Mouse (Mus musculus): ENCODE measurements around the gene Ttc7b. TPM values are rescaled to one million over a fixed set of nuclear protein-coding genes. Genes with fewer than 3 reads are reported as not detected.

Ttc7b gene
- polyA plus RNA-seq, 1 experiment from 2014 or later, result 3.5 TPM

- ATAC-seq (ENCODE audit: insufficient read depth, low FRiP score), result no peak
- H3K27me3 ChIP-seq (ENCODE audit: control insufficient read depth, insufficient read depth, low read length), result no peaks in the 10 kb centered on the region
- WGBS, result 85% methylated on average over 4 of the region's 4 CpGs
Measured at GRCm38 (mm10) chr12:100319746-100320145, 200.9 kb downstream of the Ttc7b start.

GRCm38 (mm10) chr12:100317936-100318335, 202.7 kb downstream of the Ttc7b start:
- Histone ChIP-seq H3K27ac (ENCODE audit: low read length) (no peak overlapping the region), H3K4me1 (ENCODE audit: control insufficient read depth, insufficient read depth, low read length) (0 out of 2 replicates have a peak, but pooled peaks cover 3% of the 10 kb centered on the region), H3K4me3 (replicated peaks; ENCODE audit: low read length) (no peak overlapping the region), H3K4me2 (ENCODE audit: low read depth, low read length) (no peak overlapping the region), H3K9ac (ENCODE audit: low read length) (no peak overlapping the region), H3K9me3 (replicated peaks; ENCODE audit: control insufficient read depth, low read length) (no peaks in the 10 kb centered on the region), H3K27me3 (ENCODE audit: control insufficient read depth, insufficient read depth, low read length) (no peaks in the 10 kb centered on the region), H3K36me3 (ENCODE audit: control insufficient read depth, insufficient read depth, low read length) (no peaks in the 10 kb centered on the region)
- ATAC-seq (ENCODE audit: insufficient read depth, low FRiP score), result no peak
- WGBS, result 69% methylated on average over 3 of the region's 3 CpGs

More at GRCm38 (mm10) chr12:100319746-100320145, 200.9 kb downstream of the Ttc7b start:
- H3K4me1 ChIP-seq (ENCODE audit: control insufficient read depth, insufficient read depth, low read length), result 0 out of 2 replicates have a peak, but pooled peaks cover 3% of the 10 kb centered on the region
- no peaks in the 10 kb centered on the region for H3K9me3 ChIP-seq (replicated peaks; ENCODE audit: control insufficient read depth, low read length)
- H3K36me3 ChIP-seq (ENCODE audit: control insufficient read depth, insufficient read depth, low read length), result no peaks in the 10 kb centered on the region
- no peak overlapping the region for H3K4me3 ChIP-seq (replicated peaks; ENCODE audit: low read length)
- no peak overlapping the region for H3K4me2 ChIP-seq (ENCODE audit: low read depth, low read length)
- H3K27ac ChIP-seq (ENCODE audit: low read length), result no peak overlapping the region
- H3K9ac ChIP-seq (ENCODE audit: low read length), result no peak overlapping the region

- no peaks in the 10 kb centered on the region for H3K9me3 ChIP-seq (replicated peaks; ENCODE audit: control insufficient read depth, low read length)
- no peak for ATAC-seq (ENCODE audit: insufficient read depth, low FRiP score)
- WGBS, result 80% methylated on average over 9 of the region's 9 CpGs
- H3K36me3 ChIP-seq (ENCODE audit: control insufficient read depth, insufficient read depth, low read length), result no peaks in the 10 kb centered on the region
- H3K4me2 ChIP-seq (ENCODE audit: low read depth, low read length), result no peak overlapping the region
- no peaks in the 10 kb centered on the region for H3K27me3 ChIP-seq (ENCODE audit: control insufficient read depth, insufficient read depth, low read length)
- no peak overlapping the region for H3K27ac ChIP-seq (ENCODE audit: low read length)
- H3K4me1 ChIP-seq (ENCODE audit: control insufficient read depth, insufficient read depth, low read length), result 0 out of 2 replicates have a peak, but pooled peaks cover 3% of the 10 kb centered on the region
- H3K9ac ChIP-seq (ENCODE audit: low read length), result no peak overlapping the region
- no peak overlapping the region for H3K4me3 ChIP-seq (replicated peaks; ENCODE audit: low read length)
Measured at GRCm38 (mm10) chr12:100316094-100316493, 204.5 kb downstream of the Ttc7b start.

- H3K27ac ChIP-seq (ENCODE audit: low read length), result no peak overlapping the region
- H3K27me3 ChIP-seq (ENCODE audit: control insufficient read depth, insufficient read depth, low read length), result no peaks in the 10 kb centered on the region
- no peak overlapping the region for H3K4me2 ChIP-seq (ENCODE audit: low read depth, low read length)
- H3K4me3 ChIP-seq (replicated peaks; ENCODE audit: low read length), result no peak overlapping the region
- no peaks in the 10 kb centered on the region for H3K36me3 ChIP-seq (ENCODE audit: control insufficient read depth, insufficient read depth, low read length)
- H3K9me3 ChIP-seq (replicated peaks; ENCODE audit: control insufficient read depth, low read length), result no peaks in the 10 kb centered on the region
- H3K4me1 ChIP-seq (ENCODE audit: control insufficient read depth, insufficient read depth, low read length), result 0 out of 2 replicates have a peak, but pooled peaks cover 3% of the 10 kb centered on the region
- H3K9ac ChIP-seq (ENCODE audit: low read length), result no peak overlapping the region
- 69% methylated on average over 8 of the region's 8 CpGs for WGBS
- no peak for ATAC-seq (ENCODE audit: insufficient read depth, low FRiP score)
Measured at GRCm38 (mm10) chr12:100315119-100315885, 205.3 kb downstream of the Ttc7b start.

GRCm38 (mm10) chr12:100313785-100314375, 206.7 kb downstream of the Ttc7b start:
- no peaks in the 10 kb centered on the region for H3K9me3 ChIP-seq (replicated peaks; ENCODE audit: control insufficient read depth, low read length)
- no peak for ATAC-seq (ENCODE audit: insufficient read depth, low FRiP score)
- WGBS, result 52% methylated on average over 12 of the region's 12 CpGs
- H3K4me2 ChIP-seq (ENCODE audit: low read depth, low read length), result no peak overlapping the region
- no peaks in the 10 kb centered on the region for H3K4me1 ChIP-seq (ENCODE audit: control insufficient read depth, insufficient read depth, low read length)
- H3K4me3 ChIP-seq (replicated peaks; ENCODE audit: low read length), result no peak overlapping the region
- no peaks in the 10 kb centered on the region for H3K36me3 ChIP-seq (ENCODE audit: control insufficient read depth, insufficient read depth, low read length)
- no peak overlapping the region for H3K27ac ChIP-seq (ENCODE audit: low read length)
- H3K27me3 ChIP-seq (ENCODE audit: control insufficient read depth, insufficient read depth, low read length), result no peaks in the 10 kb centered on the region
- no peak overlapping the region for H3K9ac ChIP-seq (ENCODE audit: low read length)

- Histone ChIP-seq H3K4me2 (ENCODE audit: low read depth, low read length) (no peak overlapping the region), H3K27ac (ENCODE audit: low read length) (no peak overlapping the region), H3K9me3 (replicated peaks; ENCODE audit: control insufficient read depth, low read length) (no peaks in the 10 kb centered on the region), H3K27me3 (ENCODE audit: control insufficient read depth, insufficient read depth, low read length) (no peaks in the 10 kb centered on the region), H3K36me3 (ENCODE audit: control insufficient read depth, insufficient read depth, low read length) (no peaks in the 10 kb centered on the region), H3K4me1 (ENCODE audit: control insufficient read depth, insufficient read depth, low read length) (no peaks in the 10 kb centered on the region), H3K9ac (ENCODE audit: low read length) (no peak overlapping the region), H3K4me3 (replicated peaks; ENCODE audit: low read length) (no peak overlapping the region)
- WGBS, result 62% methylated on average over 6 of the region's 6 CpGs
- no peak for ATAC-seq (ENCODE audit: insufficient read depth, low FRiP score)
Measured at GRCm38 (mm10) chr12:100313209-100313608, 207.4 kb downstream of the Ttc7b start.

GRCm38 (mm10) chr12:100310471-100311392, 209.9 kb downstream of the Ttc7b start:
- ATAC-seq (ENCODE audit: insufficient read depth, low FRiP score), result no peak
- H3K4me3 ChIP-seq (replicated peaks; ENCODE audit: low read length), result no peak overlapping the region
- H3K36me3 ChIP-seq (ENCODE audit: control insufficient read depth, insufficient read depth, low read length), result no peaks in the 10 kb centered on the region
- H3K27me3 ChIP-seq (ENCODE audit: control insufficient read depth, insufficient read depth, low read length), result no peaks in the 10 kb centered on the region
- no peak overlapping the region for H3K9ac ChIP-seq (ENCODE audit: low read length)
- no peak overlapping the region for H3K4me2 ChIP-seq (ENCODE audit: low read depth, low read length)
- peaks cover 5% of the 10 kb centered on the region; the same call in 1 of the 2 replicates for H3K4me1 ChIP-seq (ENCODE audit: control insufficient read depth, insufficient read depth, low read length)
- H3K27ac ChIP-seq (ENCODE audit: low read length), result no peak overlapping the region
- H3K9me3 ChIP-seq (replicated peaks; ENCODE audit: control insufficient read depth, low read length), result no peaks in the 10 kb centered on the region
- 56% methylated on average over 6 of the region's 6 CpGs for WGBS

- H3K27ac ChIP-seq (ENCODE audit: low read length), result no peak overlapping the region
- H3K4me3 ChIP-seq (replicated peaks; ENCODE audit: low read length), result no peak overlapping the region
- H3K4me1 ChIP-seq (ENCODE audit: control insufficient read depth, insufficient read depth, low read length), result peaks cover 5% of the 10 kb centered on the region
- no peak overlapping the region for H3K4me2 ChIP-seq (ENCODE audit: low read depth, low read length)
- H3K9me3 ChIP-seq (replicated peaks; ENCODE audit: control insufficient read depth, low read length), result no peaks in the 10 kb centered on the region
- H3K9ac ChIP-seq (ENCODE audit: low read length), result no peak overlapping the region
- WGBS, result 79% methylated on average over 4 of the region's 4 CpGs
- no peaks in the 10 kb centered on the region for H3K27me3 ChIP-seq (ENCODE audit: control insufficient read depth, insufficient read depth, low read length)
- ATAC-seq (ENCODE audit: insufficient read depth, low FRiP score), result no peak
- H3K36me3 ChIP-seq (ENCODE audit: control insufficient read depth, insufficient read depth, low read length), result no peaks in the 10 kb centered on the region
Measured at GRCm38 (mm10) chr12:100309201-100309600, 211.4 kb downstream of the Ttc7b start.
